Mouse (Mus musculus) fibroblast of lung, adult 2 months (primary cell): Measurements from ENCODE around the gene Ecsit.
A peak's percentile ranks its signal among the peaks of the same experiment; 100 is the strongest.
"Not testable (repeated sequence)": the region's sequence is repeated elsewhere in the genome, so short reads cannot be mapped to it uniquely, and the experiment has no call there.

Experiments used
- DNase-seq: peaks from one replicate; pipeline ENCODE4 v3.0.0-alpha.2; 2011; ENCODE audit warnings: low read depth

Gene Ecsit

DNA sequence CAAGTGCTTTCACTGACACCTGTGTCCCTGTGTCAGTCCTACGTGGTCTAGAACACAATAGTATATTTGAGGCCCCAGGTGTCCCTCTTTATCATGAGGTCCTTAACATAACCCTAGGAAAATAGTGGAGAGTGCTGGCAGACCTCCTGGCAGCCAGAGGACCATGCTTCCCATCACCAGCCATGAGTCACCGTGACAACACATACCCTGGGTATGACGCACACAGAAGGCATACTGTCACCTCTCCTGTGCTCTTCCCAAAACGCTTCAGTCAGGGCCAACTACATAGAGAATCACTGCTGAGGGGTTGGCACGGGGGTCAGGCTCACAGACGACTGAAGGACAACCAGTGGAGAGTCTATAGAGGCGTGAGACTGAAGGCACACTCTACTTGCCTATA, 4.7 kb upstream of the Ecsit start:
- DNase-seq: no peak

DNA sequence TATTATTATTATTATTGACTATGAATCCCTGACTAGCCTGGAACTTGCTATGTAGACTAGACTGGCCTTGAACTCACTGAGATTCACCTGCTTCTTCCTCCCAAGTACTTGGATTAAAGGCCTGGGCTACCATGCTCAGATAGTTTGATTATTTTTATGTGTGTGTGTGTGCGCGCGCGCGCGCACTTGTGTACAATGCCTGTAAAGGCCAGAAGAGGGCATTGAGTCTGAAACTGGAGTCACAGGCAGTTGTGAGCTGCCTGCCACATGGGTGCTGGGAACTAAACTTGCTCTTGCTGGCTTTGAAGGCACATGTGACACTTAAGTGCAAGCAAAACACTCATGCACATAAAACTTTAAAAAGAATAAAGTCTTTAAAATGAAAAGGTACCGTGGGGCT, 4.0 kb upstream of the Ecsit start:
- no peak for DNase-seq

DNA sequence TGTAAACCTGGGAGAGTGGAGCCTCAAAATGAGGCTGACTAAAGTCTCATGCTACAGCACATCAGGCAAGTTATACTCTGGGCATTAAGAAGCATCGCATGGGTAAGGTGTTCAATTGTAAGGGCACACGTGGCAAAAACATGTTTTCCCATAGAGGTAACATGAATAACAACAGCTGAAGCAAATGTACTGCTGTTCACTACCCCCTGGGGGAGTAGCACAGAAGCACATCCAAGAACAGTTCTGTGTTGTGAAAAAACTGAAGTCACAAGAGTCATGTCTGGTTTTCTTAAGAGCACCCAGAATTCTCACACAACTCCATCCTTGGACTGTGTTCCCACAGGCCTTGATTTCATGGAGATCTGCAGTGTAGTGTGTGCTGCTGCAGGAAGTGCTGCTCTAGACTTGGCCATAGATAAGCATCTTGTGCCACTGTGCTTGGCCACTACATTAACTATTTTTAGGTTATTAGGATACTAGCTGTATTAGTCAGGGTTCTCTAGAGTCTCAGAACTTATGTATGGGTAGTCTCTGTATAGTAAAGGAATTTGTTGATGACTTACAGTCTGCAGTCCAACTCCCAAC, 1.9 kb upstream of the Ecsit start:
- DNase-seq: no peak

DNA sequence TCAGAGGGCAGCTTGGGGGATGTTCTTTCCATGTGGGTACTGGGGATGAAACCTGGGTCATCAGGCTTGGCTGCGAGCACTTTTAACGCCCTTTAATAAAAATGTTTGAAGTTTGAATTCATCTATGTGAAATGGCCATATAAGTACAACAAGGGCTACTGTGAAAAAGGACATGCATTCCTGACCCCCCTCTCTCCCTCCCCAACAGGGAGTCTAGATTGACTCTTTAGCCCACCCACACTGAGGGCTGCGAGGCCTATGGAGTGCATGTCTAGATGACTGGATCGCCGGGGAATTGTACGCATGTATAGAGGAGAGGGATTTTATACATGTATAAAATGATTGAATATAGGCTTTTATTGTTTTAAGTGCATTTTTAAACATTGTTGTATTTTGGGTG, 774 bp upstream of the Ecsit start:
- DNase-seq: no peak

DNA sequence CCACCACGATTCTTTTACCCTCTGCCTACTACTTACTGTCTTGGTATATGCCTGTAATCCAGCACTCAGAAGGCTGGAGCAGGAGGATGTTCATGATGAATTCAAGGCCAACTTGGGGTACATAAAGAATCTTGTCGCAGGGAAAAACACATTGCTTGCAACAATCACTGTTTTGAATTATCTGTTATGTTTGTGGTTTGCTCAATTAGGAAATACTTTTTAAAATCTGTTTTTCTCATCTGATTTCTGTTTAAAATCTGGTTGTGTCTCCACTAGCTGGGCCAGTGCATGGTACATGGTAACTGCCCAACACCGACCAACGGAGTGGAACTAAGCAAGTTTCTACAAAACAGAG, 594 bp downstream of the Ecsit start:
- DNase-seq: no peak

DNA sequence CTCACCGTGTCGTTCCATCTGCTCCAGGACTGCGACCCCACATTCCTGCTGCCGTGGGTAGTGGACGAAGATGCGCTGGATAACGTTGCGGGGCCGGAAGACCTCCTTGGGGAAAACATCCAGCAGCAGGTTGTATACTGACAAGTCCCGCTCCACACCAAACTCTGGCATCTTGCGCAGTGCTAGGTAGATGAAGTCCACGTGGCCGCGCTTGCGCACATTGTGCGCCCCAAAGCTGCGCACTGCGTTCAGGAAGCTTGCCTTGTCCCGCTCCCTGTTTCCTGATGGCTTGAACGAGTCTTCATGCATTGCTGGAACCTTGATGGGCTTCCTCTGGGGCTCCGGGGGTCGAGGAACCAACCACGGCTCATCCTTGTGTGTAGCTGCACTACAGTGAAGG, 9.0 kb downstream of the Ecsit start:
- DNase-seq: no peak

DNA sequence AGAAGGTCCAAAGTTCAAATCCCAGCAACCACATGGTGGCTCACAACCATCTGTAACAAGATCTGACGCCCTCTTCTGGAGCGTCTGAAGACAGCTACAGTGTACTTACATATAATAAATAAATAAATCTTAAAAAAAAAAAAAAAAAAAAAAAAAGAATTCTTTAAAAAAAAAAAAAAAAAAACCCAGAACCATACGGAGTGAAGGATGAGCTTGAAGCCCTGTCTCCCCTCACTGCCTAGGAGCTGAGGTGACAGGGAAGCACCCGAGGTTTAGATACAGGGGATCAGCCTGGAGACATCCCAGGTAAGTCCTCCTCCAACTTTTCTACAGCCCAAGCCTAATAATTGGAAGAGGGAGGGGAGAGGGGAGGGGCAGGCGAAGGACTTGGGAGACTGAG, 9.5 kb downstream of the Ecsit start:
- not testable (repeated sequence) for DNase-seq

DNA sequence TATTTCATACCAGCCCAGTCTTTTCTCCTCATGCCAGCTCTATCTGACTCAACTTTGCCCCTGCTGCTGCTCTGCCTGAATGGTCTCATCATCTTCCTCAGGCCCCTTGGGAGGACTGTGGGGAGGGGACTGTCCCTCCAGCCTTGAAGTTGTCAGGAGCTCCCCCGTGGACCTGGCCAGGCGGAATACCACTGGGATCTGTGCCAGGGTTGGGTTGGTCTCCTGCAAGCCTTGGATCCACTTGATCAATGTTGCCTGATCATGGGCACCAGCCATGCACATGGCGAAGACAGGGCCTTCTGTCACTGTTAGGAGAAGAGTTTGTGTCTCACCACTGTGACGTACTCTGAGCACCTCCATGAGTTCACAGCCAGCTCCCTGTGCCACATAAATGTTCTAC, 13.0 kb downstream of the Ecsit start:
- no peak for DNase-seq

DNA sequence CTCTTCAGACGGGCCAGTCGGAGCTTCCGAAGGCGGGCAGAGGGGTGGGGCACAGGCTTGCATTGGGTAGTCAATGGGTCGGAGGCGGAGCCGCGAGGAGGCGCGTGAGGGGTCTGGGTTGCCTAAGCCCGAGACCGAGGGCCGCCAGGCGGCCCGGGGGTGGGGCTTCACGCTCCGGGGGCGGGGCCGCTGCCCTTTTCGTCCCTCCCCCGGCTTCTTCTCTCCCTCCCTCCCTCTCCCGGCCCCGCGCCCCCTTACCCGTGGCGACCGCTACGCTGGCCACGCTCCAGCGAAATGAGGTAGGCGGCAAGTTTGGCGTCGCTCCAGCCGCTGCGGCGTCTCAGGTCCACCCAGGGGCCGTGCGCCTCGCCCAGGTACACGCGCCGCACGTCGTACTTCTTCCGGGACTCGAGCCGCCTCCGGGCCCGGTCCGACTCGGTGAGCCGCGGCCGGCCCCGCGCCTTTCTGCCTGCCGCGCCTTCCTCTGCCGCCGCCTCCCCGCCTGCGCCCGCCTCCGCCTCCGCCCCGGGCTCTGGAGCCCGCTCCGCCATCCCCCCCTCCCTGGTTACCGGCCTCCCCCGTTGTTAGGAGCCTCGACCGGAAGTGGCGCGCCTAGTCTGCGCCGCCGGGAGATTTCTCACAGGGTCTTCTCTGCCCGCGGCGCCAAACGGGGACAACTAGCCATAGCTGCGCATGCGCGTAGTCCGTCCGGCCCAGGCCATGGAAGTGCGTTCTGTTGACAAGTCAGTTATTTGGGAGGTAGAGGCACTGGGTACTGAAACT, 14.3 kb downstream of the Ecsit start, which contains the start of the genes Gm49318 and Zfp653:
Gene Gm49318, minus strand, starts transcription at position 469 of the 783 bp plus-strand sequence.
Gene Zfp653, minus strand, starts transcription at position 586 of the 783 bp plus-strand sequence.
- DNase-seq: peak; percentile 94

DNA sequence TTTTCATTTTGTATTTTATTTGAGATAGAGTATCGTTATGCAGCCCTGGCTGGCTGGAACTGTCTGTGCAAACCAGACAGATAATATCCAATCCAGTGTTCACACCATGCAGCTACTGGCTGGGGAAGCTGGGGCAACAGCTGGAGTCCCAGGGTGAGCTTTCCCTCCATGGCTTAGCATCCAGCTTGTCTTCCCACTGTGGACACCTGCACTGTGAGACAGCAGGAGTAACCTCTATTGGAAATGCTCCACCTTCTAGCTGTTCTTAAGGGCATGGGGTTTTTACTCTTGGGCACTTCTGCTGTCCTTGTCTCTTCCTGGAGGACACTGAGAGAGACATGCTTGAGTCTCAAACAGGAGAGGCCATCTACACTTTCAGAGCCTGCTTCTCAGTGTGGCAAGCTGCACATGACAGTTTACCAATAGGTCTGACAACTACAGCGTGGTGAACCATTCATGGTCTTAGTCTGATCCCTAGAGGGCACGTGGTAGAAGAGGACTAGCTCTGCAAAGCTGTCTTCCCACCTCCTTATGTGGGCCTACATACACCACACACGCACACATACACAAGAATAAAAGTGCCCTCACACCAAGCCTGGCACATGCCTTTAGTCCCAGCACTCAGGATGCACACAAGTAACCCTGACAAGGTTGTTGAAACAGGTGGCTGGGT, 15.2 kb downstream of the Ecsit start:
- DNase-seq: no peak

DNA sequence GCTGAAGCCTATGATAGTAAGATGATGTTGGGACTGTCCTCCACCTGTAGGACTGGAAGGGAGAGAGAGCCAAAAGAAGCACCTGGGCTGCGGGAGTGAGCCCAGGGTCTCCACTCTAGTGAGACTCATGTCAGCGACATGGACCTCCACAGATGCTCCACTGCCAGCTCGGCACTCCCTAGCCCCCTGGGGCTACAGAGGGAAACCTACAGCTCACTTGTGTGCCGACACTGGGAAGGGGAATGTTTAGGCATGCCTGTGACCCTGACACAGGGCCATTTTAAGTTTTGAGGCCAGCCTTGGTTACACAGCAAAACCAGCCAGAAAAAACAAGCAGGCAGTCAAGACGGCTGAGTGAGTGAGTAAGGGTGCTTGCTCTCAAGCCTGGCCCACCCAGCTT, 18.0 kb downstream of the Ecsit start:
- no peak for DNase-seq

DNA sequence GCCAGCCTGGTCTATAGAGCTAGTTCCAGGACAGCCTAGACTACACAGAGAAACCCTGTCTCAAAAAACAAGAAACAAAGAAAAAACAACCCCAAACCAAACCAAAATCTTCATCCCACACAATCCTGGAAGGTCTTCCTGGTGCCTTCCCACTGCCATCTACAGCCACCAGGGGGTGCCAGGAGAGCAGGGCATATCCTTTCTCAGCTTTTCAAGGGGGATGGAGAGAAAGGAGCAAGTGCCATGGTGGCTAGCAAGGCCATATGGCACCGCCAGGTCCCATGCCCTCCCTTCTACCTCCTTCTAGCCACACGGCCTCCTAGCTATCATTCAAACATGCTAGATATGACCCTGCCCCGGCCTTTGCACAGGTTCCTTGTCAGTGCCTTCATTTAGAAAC, 18.8 kb downstream of the Ecsit start:
- DNase-seq: no peak

DNA sequence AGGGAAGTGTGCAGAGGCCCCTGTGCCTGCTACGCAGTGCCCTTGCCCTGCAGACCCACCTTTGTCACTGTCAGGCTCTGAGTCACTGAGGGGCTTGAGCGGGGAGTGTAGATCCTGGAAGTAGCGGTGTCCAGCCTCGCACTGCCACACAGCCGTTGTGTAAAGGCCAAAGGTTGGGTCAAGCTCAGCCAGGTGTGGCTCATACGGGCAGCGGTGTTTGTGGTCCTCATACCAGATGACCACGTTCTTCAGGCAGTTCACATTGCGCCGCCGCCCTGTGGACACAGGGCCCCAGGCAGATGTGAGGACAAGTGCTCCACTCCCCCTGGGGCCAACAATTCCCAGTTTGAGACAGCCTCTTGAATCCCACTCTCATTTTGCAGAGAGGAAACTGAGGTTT, 19.6 kb downstream of the Ecsit start:
- DNase-seq: no peak

DNA sequence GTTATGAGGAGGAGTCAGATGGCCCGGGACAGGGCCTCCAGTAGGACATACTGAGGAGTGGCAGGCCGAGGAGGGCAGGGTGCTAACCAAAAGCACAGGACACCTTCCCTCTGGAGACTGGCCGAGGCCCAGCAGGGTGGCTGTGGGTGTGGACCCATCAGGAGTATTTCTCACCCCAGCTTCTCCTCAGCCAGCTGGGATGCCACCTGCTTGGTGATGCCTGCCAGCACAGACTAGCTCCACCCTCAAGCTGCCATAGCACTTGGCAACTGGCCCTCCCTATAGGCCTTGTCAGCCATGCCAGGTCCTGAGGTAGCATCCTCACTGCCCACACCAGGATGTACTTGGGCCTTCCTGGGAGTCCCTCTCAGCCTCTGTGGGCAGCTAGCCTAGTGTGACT, 20.9 kb downstream of the Ecsit start:
- no peak for DNase-seq

DNA sequence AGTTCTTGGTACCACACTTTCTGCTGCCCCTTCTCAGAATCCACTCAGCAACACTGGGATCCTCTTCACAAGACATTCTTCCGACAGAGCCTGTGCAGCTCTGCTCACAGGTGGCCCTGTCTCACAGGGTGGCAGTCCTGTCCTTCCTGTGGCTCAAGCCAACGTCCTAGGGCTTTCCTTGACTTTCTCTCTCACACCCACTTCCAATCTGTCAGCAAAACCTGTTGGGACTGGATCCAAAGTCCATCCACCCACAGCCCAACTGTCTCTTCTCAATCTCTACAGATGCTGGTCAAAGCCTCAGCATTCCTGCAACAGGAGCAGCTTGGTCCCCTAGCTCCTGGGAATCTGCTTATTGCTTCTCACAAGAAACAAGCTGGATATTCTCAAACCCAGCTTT, 23.9 kb downstream of the Ecsit start:
- DNase-seq: no peak

DNA sequence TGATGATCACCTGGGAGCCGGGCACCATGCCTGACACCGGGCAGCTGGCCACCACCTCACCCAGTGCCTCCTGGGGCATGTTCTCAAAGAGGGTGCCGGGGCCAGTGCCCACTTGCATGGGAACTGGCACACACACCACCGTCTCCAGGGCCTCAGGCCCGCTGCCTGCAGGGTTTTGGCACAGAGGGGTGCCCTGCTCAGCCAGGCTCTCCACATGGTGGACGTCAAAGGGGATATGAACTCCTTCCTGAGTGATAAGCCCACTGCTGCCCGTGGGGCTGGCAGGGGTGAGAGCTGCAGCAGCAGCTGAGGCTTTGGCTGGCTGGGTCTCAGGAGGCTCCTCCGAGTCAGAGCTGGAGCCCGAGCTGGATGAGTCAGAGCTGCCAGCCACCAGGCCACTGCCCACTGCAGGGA, 27.2 kb downstream of the Ecsit start:
- DNase-seq: peak; percentile 59

DNA sequence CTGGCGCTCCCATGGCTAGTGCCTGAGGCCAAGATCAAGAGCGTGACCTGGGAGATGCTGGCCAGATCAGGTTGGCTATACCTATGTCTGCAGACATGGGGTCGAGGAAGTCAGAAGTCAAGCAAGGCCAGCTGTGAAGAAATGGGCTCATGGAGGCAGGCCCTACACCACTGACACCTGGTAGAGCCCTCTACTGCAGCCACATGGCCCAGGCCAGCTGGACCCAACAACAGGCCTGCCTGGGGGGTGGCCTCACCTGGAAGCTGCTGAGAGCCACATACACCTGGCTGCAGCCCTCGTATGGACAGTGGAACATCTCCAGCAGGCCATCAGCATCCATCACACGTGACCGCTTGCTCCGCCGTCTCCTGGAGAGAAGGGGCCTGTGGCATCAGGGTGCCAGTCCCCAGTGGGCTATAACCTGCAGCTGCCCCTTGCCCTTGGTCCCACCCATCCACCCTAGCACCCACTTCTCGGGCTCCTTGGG, 28.2 kb downstream of the Ecsit start:
- DNase-seq: no peak

DNA sequence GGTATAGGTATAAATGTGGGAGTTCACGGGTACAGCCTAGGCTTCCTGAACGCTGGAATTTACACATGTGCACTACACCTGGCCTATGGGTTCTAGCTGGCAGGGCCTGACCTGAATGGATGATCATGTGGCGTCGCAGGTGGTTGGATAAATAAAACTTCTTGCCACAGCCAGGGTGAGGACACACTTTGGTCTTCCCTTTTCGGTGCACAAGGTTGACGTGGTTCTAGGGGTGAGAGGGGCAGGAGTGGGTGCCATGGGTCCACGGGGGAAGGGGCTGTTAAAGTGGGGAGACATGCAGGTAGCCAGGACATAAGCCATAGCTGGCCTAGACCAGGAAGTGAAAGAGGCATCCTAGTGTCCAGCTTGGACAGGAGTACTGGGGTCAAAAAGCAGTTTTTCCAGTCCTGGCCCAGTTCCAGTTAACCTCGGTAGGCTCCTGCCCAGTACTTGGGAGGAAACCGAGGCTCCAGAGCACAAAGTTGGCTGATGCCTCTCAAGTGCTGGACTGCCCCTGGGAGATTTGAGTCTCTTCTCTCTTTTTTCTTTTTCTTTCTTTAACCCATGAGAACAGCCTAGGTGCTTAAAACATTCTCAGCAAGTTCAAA, 28.8 kb downstream of the Ecsit start:
- no peak for DNase-seq

DNA sequence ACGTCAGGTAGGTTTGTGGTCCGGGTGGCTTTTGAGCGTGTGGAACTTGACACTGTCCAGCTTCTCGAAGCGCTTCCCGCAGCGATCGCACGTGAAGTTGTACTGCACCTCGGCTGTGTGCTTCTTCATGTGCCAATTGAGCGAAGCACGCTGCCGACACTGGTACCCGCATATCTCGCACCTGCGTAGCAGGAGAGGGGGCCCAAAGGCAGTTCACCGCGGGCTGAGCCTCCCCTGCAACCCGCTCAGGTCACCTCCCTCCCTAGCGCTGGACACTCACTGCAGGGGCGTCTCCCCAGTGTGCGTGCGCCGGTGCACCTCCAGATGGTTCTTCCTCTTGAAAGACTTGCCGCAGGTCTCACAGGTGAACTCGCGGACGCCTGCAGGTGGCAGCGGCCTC, 29.5 kb downstream of the Ecsit start:
- no peak for DNase-seq

DNA sequence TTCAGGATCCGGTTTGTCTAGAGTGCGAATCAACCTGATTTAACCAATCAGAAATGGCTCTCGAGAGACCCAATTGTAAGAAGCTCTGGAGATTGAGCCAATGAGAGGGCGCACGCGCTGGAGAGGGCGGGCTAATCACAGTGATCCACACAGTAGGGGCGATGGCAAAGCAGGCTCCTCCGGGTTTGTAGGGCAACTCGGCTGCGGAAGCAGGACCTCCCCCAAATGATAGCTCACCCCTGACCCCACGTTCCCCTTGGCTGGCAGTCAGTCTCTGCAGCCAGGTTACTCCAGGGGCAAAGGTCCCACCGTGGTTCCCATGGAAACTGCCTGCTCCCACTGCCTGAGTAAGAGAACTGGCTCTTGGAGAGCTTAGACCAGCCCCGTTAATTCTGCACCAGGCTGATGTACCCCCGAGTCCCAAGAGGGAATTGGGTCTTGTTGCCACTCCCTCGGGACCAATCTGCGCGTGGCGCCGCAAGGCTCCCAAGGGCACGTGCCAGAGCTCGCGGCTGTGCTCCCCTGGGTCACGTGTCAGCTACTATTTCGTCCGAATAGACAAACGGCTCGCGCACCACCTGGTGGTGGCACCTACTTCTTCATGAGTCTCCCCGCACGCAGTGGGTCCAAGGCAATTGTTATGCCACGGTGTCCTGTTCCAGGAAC, 30.7 kb downstream of the Ecsit start:
- peak; percentile 40 for DNase-seq

DNA sequence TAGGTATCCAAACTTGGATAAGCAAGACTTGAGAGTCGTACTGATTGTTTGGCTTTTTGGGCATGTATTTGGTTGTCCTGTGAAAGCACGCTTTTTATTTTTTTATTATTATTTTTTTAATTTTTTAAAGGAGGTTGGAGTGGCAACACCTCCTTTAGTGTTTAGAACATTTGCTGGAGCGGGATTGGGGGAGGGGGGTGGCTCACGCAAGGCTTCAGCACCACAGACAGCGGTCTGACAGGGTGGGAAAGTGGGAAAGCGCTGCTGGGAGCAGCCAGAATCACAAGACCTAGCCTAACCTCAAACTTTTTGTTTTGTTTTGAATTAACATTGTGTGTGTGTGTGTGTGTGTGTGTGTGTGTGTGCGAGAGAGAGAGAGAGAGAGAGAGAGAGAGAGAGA, 31.6 kb downstream of the Ecsit start:
- DNase-seq: no peak

DNA sequence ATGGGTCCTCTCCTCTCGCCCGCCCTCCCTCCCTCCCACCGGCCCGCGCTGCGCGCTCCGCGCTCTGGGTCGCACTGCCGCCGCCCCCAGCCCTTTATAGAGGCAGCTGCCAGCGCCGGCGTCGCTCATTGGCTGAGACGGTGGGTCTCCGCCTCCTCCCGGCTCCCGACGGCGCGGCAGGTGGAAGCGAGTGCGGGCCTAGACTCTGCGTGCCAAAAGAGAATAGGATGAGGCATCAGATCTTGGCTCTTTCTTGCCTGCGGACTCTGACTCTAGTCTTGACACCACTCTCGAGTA, 33.3 kb downstream of the Ecsit start, which contains the start of gene Elavl3:
Gene Elavl3, minus strand, starts transcription at position 66 of the 297 bp plus-strand sequence.
- no peak for DNase-seq
